In genomic region chr12:99231321-99231720, GRCm38 (mm10) we compare ENCODE assay signal across 13 mouse cellular contexts.
"Had no signal": no experiment of that assay in that cellular context is flagged by ENCODE, and none has a peak within 500 bp of the region (broad histone marks: within the 10 kb centered on the region; RNA-seq: fewer than 3 reads in every experiment).

No protein-coding gene starts in this region.

- H3K4me3 ChIP-seq: limb, embryonic 10.5 days; liver, embryonic 13.5 days; lung, embryonic 15.5 days; megakaryocyte, embryonic 14.5 days; neural tube, embryonic 12.5 days had no signal

- H3K9me3 ChIP-seq: limb, embryonic 10.5 days; liver, embryonic 13.5 days; lung, embryonic 15.5 days; megakaryocyte, embryonic 14.5 days; neural tube, embryonic 12.5 days had no signal

- H3K9ac ChIP-seq: liver, embryonic 13.5 days; liver, postnatal 0 days; lung, embryonic 15.5 days; neural tube, embryonic 12.5 days had no signal

- H3K4me2 ChIP-seq: liver, embryonic 13.5 days; lung, embryonic 15.5 days had no signal

- DNase-seq: kidney, adult 18-20 months; kidney, postnatal 25 days; layer of hippocampus, adult 9-11 months; liver, embryonic 13.5 days; liver, postnatal 0 days; lung, postnatal 14 days; thymus, postnatal 4 days had no signal

- H3K36me3 ChIP-seq: limb, embryonic 10.5 days; liver, embryonic 13.5 days; lung, embryonic 15.5 days; neural tube, embryonic 12.5 days had no signal

- ATAC-seq: liver, postnatal 0 days had no signal

- H3K27ac ChIP-seq: limb, embryonic 10.5 days; liver, embryonic 13.5 days; lung, embryonic 15.5 days; macrophage; stomach, postnatal 0 days had no signal

- H3K27me3 ChIP-seq: liver, embryonic 13.5 days; lung, embryonic 15.5 days; megakaryocyte, embryonic 14.5 days; neural tube, embryonic 12.5 days had no signal
